Mouse (Mus musculus) urinary bladder, postnatal 36 days (tissue): Measurements from ENCODE around the gene Adat3.
"Not testable (repeated sequence)": the region's sequence is repeated elsewhere in the genome, so short reads cannot be mapped to it uniquely, and the experiment has no call there.

ENCODE experiments used
- DNase-seq, 2 experiments: peaks; one replicate each; pipeline ENCODE4 v3.0.0; 2022; ENCODE audit warnings: low spot score in 2 of 2, mixed read lengths in 1 of 2

The Adat3 gene

DNA sequence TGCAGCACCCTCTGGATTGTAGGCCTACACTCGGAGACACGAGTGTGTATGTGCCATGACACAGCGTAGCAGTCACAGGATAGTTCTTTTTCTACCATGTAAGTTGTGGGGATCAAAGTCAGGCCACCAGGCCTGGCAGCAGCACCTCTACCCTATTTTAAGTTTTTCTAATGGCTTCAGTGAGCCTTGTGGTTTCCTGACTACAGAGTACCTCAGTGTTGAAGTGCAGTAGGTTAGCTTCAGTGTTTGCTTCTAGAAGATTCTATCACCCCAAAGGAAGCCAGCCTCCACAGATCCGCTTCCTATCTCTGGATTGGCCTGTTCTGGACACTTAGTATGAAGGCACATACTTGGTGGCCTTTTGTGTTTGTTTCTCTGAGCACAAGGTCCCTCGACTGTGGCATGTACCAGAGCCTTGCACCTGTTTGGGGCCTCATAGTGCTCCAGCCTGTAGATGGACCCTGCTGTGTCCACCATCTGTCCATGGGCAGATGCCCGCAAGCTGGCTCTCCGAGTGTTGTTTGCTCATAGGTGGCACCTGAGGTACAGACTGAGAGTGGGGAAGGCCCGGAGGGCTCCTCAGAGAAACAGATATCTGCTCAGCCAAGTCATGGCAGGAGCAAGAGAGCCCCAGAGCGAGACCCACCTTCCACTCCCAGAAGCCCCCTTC lies 7.6 kb downstream of the Adat3 start:
- DNase-seq: no peak

DNA sequence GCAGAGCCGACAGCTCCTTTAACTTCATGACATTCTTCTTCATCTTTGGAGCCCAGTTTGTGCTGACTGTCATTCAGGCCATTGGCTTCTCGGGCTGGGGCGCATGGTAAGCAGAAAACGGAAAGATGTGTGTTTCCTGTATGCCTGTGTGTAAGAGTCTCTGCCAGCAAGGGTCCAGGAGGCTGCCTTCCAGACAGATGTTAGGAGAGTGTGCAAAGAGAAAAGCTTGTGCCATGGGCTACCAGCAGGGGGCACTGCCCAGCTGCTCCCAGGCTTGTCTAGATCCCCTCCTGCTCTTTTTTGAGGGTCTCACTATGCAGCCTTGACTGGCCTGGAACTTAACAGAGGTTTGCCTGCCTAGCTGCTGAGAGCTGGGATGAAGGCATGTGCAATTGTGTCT lies 8.3 kb downstream of the Adat3 start:
- no peak for DNase-seq

DNA sequence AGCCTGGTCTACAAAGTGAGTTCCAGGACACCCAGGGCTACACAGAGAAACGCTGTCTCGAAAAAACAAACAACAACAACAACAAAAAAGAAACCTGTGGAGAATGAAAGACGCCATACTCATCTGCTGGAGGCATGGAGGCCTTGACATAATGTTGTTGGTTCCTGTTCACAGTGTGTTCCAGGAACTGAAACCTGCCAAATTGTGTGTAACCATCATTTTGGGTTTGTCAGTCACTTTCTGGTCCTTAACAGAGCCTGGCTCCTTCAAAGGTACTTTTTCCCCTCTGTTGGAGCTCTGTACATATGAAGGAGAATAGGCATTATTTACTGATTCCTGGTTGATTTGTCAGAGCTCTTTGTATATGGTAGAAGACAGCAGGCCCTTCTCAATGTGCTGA lies 9.2 kb downstream of the Adat3 start:
- DNase-seq: no peak

DNA sequence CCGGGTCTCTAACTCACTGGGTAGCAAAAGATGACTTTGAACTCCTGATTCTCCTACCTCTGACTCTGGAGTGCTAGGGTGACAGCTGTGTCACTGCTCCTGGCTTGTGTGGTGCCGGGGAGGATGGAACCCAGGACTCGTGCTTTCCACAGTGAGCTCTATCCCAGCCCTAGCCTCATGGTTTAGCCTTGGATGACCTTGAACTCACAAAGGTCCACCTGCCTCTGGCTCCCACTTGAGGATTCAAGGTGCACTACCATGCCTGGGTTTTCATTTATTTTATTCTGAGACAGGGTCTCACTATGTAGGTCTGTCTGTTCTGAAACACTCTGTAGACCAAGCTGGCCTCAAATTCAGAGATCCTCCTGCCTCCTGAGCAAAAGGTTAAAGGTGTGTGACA lies 11.1 kb downstream of the Adat3 start:
- DNase-seq: no peak

DNA sequence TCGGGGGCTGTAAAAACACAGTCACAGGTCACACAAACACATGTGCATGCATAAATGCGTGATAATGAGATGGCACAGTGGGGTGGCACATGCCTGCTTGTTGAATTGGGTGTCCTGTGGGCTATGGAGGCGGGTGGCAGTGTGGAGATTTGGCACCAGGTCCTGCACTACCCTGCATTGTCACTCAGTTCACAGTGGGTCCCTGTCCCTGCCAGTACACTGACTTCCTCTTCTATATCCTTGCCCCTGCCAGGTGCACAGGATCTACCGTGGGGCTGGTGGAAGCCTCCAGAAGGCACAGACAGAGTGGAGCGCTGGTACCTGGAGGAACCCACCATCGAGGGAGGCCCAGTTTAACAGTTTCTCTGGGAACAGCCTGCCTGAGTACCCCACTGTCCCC lies 11.7 kb downstream of the Adat3 start:
- no peak for DNase-seq

DNA sequence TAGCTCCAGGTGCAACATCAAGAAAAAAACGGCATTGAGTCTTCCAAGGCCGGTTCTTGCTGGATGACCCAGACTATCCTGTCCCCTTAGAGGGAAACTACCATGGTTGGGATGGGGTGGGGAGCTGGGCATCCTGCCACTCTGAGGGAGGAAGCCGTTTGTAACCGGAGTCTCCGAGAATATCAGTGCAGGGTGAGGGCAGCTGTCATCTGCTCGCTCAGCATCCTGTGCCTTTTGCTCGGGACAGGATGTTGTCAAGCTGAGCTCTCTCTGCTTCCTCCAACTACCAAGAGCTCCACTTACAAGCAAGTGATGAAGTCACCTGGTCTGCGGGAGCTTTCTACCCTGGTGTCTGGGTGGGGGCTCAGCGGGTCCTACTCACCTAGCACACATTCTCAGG lies 15.5 kb downstream of the Adat3 start:
- no peak for DNase-seq

DNA sequence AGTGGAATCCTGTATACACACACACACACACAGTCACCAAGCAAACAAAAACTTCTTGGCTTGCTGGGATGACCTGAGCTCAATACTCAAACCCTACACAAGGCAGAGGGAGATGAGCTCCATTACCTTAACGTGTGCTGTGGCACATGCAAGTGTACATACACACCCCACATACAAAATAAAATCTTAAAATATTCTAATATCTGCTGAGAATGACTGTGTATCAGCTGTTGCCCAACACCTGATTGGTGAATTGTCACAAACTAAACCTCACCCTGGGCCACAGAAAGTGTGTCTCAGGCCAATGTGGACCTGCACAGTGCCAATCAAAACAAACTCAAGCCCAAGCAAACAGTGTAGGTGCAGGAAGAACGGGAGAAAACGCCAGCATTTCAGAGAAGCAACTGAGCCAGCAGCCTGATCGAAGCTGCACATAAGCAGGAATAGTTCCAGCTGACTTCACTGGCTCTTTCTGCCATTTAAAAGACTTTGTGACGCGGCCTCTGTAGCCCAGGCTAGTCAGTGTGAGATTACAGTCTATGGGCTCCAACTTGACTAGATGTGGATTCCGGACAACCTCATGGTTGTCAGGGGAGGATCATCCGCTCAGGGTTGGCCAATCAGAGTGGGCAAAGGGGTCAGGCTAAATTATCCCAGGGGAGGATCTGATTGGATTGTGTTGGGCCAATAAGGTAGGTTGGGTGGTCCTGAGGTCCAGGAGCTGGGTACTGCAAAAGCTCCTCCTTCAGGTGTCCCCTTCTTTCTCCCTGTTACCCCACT lies 17.0 kb downstream of the Adat3 start:
- DNase-seq: no peak

DNA sequence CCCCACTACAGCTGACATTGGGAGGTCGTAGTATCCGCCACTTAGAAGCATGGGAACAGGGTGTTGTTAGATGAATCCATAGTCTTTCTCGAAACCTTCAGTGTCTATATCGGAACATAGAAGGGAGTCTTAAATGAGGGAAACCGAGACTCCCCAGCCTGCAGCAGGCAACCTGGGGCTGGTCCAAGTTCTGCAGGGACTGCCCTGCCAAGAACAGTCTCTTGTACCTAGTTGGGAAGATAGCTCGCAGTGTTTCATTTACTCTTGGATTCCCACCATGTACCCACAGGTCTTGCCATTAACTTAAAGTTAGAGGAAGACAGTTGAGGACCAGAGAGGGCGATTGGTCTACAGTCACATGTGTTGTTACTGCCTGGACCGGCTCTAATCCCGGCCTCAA lies 17.7 kb downstream of the Adat3 start:
- DNase-seq: no peak

DNA sequence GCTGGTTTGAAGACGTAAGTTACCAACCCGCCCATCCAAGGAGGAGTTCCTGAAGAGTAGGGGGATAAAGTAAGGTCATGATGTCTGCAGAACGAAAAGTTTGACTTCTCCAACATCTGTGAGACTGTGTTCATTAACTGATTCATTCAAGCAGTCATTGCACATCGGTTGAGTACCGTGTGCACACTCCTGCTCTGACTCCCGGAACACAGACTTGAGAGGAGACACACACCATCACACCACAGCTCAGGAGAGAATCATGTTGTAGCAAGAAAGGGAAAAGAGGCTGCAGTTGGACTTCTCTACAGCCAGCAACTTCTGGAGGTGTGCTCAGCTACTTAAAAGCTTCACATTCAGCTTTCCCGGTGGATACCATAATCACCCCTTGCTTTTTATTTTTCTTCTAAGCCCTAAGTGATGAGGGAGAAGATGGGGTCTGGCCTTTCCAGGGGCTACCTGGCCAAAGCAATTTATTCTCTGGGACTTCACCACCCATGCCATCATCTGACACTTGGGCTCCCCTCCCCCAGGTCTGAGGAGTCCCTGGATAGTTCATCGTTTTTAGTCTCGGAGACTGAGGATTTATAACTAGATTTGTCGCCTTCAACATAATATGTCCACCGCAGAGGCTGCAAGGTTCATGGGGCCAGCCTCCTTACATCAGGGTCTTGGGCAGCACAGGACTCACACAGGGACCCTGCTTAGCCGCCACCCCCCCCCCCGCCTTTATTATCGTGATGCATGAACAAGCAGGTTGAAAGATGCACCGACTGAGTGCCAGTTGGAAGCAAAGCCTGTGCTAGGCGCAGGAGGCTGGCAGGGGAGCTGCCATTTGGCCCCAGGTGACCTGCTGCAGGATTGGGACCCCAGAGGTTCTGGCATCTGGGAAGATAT lies 18.4 kb downstream of the Adat3 start:
- DNase-seq: no peak

DNA sequence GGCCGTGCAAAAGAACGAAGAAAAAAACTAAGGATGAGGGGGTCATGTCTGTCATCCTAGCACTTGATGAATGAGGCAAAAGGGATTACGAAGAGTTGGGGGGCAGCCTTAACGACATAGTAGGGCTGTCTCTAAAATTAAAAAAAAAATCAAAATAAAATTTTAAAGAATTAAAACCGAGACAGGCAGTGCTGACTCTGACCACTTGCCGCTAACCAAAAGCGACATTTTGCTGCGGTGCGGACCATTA lies 18.9 kb downstream of the Adat3 start:
- no peak for DNase-seq

DNA sequence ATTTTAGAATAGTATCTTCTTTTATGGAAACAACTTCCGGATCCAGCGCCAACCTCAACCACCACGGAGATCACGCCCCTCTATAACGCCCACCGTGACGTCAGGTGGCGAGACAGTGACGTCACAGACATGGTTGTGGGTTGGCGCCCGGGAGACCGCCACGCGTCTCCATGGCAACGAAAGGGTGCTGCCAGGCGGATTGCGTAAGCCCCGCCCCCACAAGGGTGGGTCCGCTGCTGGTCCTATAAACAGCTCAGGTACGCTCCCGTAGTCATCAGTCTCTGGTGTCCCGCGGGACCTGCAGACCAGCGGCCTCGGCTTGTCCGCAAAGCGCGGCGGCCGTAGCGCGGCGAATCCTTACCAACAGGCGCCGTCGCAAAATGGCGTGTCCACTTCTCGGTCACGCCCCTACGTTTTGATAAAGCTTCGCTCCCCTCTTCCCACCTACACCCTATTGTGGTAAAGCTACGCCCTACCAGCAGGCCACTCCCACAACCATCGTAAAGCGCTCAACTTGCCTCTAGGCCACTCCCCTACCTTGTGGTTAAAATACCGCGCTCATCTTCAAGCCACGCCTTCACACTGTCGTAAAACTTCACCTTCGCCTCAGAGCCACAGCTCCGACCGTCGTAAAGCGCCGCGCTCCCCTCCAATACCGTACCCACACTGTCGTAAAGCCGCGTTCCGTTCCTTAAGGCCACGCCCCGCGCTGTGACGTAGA lies 19.4 kb downstream of the Adat3 start:
- peak; percentile 98 to 99 for DNase-seq

DNA sequence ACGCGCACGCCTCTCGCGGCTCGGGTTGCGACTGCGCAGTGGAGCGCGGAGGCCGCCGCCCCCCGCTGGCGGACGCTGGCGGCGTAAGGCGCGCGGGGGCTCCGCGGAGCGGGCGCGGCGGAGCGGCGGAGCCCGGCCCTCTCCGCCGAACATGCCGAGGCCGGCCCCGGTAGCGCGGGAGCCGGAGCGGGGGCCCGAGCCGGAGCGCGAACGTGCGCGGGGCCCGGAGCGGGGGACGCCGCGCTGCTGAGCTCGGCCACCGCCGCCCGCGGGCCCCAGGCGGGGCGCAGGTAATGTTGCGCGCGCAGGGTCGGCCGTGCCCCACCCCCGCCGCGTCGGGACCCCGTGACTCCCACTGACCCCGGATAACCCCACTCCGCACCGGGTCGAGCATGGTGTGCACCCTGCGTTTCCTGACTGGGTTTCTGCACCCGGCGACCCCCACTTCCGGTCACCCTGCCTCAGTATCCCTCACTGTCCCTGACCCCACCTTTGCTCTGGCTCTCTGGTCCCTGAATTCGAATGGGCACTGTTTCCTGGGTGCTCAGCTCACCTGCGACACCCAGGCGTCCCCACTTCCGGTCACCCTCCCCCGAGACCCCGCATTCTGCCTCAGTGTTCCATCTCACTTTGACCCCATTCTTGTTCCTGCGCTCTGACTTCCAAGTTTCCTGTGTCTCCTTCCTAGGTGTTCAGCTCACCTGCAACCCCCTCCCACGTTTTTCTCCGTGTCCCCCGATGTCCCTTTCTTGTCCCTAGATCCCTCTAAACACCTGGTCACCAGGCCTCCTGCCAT lies 20.2 kb downstream of the Adat3 start, which contains the start of gene Csnk1g2:
TSS of gene Csnk1g2 (plus strand) at position 178 of the 796 bp plus-strand sequence.
- DNase-seq: peak; percentile 27 to 34

DNA sequence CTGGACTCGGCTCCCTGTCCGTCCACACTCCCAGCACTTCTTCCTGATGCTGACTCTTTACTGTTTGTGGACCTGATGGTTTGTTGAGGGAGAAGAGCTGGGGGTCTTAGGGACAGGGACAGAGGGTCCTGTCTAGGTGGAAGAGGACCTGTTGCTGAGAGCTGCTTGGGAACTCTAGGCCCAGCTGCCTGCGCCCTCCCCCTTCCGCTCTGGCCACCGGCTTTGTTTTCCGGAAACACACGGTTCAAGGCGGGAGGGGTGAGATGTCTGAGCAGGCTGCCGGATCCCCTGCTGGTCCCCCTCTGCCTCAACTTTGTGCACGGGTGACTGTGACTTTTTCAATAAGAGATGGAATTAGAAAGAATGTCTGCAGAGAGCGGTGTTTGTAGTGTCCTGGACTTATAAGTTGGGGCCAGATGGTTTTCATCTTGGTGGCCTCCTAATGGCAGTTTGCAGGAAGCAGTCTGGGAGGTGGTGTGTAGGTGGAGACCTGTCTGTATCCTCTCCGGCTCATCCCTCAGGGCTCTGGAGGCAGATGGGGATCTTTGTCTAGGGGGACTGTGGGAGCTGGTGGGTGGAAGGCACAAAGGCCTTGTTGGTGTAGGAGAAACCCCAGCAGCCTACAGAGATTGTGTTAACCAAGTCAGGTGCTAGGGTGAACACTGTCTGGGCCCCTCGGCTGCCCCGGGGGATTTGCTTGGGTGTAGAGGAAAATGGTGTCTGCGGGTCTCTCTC lies 20.9 kb downstream of the Adat3 start:
- peak; percentile 32 to 55 for DNase-seq

DNA sequence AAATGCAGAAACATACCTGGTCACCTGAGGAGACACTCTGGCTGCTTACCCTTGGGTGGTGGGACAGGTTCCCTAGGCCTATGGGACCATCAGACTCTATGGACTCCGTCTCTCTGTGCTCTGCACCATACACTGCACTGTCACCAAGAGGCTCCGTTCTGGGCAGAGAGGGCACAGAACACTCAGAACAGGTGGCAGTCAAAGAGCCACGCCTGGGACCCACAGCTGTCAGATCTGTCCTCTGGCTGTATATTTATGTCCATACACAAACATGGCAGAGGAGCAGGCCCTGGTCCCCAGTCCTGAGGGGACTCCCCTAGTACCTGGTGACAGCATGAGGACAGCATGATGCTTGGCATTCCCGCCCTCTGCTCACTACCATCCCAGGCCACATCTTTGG lies 23.1 kb downstream of the Adat3 start:
- no peak for DNase-seq

DNA sequence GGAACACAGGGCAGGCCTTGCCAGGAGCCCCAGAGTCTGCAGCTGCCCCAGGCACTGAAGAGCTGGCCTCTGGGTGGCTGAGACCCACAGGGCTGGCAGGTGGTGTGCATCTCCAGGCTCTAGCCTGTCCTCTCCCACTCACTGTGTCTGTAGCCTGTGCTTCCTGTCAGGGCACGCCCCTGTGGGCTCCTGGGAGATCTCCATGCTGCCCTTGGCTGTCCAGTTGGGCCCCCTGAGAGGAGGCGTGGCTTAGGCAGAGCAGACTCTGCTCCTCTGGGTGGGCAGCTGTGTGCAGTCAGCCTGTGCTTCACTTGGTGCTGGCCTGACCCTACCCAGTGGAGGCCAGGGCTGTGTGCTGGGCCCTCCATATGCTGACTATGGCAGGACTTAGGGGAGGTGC lies 25.0 kb downstream of the Adat3 start:
- DNase-seq: no peak

DNA sequence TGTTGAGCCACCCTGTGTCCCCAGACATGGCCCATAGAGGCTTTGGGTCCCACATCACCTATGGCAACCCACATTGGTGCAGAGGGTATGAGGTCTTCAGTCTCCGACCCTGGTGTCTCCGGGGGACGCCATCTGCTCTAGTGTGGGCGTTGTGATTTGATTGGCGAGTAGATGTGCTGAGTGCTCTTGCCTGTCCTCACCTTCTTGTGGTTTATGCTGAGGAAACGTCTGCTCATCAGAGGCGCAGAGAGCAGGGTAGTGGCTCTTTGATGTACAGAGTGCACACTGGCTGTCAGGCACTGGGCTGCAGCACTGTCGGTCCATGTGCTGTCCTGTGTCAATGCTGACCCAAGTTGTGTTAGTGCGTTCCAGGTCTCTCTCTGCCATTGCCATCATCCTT lies 26.2 kb downstream of the Adat3 start:
- no peak for DNase-seq

DNA sequence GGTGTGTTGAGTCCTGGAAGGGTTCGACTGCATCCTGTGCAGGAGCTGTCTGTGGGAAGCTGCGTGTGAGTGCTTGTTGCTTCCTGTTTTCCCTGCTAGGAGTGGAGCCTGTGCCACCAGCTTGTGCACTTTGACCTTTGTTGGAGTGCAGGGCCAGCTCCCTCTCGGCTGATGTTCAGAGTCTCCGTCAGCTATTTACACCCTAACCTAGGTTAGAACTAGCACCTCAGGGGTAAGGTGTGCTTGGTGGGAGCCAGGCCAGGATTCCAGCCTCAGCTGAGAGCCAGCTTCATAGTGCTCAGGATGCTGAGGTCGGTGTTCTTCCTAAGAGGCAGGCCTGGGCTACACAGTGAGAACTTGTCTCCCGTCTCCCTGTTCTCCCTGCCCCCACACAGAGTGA lies 32.7 kb downstream of the Adat3 start:
- DNase-seq: no peak

DNA sequence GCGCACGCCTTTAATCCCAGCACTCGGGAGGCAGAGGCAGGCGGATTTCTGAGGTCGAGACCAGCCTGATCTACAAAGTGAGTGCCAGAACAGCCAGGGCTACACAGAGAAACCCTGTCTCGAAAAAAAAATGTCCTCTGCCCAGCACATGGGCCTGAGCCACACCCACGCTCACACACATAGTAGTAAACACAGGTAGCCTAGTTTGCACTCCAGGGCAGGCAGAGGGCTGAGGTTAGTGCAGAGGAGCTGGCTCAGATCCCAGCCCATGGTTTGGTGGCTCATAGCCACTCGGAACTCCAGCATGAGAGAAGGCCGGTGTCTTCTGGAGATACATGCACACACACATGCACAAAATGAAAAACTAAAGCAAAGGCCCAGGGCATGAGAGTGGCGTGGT lies 44.3 kb downstream of the Adat3 start:
- no peak for DNase-seq

DNA sequence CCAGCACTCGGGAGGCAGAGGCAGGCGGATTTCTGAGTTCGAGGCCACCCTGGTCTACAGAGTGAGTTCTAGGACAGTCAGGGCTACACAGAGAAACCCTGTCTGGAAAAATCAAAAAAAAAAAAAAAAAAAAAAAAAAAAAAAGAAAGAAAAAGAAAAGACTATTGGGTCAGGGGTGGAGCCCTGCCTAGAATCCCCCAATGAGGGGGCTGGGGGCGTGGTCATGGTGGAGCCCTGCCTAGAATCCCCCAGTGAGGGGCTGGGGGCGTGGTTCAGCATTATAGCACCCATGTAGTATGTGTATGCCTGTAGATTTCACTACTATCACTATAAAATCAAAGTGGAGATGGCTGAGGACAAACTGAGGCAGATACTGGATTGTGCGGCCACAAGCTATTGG lies 47.2 kb downstream of the Adat3 start:
- DNase-seq: not testable (repeated sequence)

DNA sequence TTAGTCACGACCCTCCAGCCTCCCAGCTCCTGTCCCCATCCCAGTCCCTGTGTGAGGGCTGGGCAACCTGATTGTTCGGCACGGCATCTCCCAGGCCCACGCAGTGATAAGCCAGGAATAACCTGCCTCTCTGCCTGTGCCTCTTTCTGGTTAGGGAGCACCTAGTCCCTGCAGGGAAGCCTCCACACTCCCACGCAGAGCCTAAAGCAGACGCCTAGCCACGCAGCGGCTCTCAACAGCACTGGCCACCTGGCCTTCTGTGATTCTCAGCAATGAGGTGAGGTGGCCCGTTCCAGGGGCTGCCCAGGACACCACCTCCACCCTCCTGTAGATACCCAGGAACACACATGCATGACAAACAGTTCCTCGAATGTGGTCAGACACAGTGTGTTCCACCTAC lies 47.7 kb downstream of the Adat3 start:
- no peak for DNase-seq
